Mouse (Mus musculus): ENCODE measurements around the gene Tyrp1. TPM values are rescaled to one million over a fixed set of nuclear protein-coding genes. Genes with fewer than 3 reads are reported as not detected.

Gene Tyrp1
- polyA plus RNA-seq (2014; fragmentation: Illumina TruSeq; extraction: RNeasy Lipid Tissue Mini Kit (QIAGEN cat#74804); ENCODE audit: low read depth, low replicate concordance), result 0.34 TPM

DNA sequence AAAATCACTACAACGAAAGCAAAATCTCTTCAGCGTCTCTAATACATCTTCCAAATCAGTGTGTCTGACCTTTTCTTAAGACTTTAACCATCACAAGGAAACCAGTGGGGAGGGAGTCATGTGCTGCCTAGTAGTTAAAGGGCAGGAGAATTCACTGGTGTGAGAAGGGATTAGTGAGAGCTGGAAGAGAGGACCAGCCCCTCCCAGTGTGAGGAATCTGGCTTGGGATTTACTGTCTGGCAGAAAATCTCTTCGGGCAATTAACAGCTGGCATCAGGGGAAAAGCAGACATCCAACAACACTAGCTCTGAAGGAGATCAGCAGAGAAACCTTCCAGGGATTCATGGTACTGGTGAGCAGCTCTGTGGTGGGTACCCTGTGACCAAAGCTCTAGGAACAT, at the start of gene Tyrp1:
TSS of gene Tyrp1 (plus strand) at position 74 of the 400 bp plus-strand sequence.

Other genes with a start within 250 kb of the Tyrp1 start
- 1.5 TPM for gene Lurap1l, start 76.5 kb downstream of the Tyrp1 start, polyA plus RNA-seq (2014; fragmentation: Illumina TruSeq; extraction: RNeasy Lipid Tissue Mini Kit (QIAGEN cat#74804); ENCODE audit: low read depth, low replicate concordance)